Mouse (Mus musculus) bone marrow, adult 2 months (tissue): ENCODE data around the gene Gm13889. TPM values are rescaled to one million over a fixed set of nuclear protein-coding genes. Genes with fewer than 3 reads are reported as not detected.

Source experiments
- H3K27ac ChIP-seq: fragments of 200-500 bp; 2 replicates; pipeline ENCODE4 v1.5.1; 2012; ENCODE audit warnings: low read depth, mild to moderate bottlenecking, control low read depth, inconsistent platforms, low read length; ENCODE audit not compliant: control insufficient read depth, poor library complexity, insufficient read depth
- H3K4me1 ChIP-seq: fragments of 200-500 bp; 2 replicates; pipeline ENCODE4 v1.6.1; 2011; ENCODE audit warnings: low read length; ENCODE audit not compliant: control insufficient read depth, insufficient read depth
- H3K4me3 ChIP-seq: fragments of 200-500 bp; replicated peaks from 2 replicates; pipeline ENCODE3; 2011; ENCODE audit warnings: mild to moderate bottlenecking, low read depth, low read length, control low read depth; ENCODE audit not compliant: control insufficient read depth
- CTCF ChIP-seq: fragments of 200-500 bp; IDR thresholded peaks from 2 replicates; pipeline ENCODE4 v1.5.1; 2011; ENCODE audit warnings: low read length, control low read depth; ENCODE audit not compliant: control insufficient read depth, insufficient read depth
- POLR2A ChIP-seq: fragments of 200-500 bp; IDR thresholded peaks from 2 replicates; pipeline ENCODE4 v1.6.1; 2011; ENCODE audit warnings: low read depth, mild to moderate bottlenecking, control low read depth, low read length, borderline replicate concordance; ENCODE audit not compliant: control insufficient read depth
- WGBS: fragments of 180-500 bp; shearing (Covaris S2); methylation state at CpG from one replicate; pipeline ENCODE4 v1.1.7; 2018; 5-methylcytosine and 5-hydroxymethylcytosine counted together
- polyA plus RNA-seq: library from polyadenylated mRNA; stranded (reverse); fragments of >200 nt; gene quantifications from 2 replicates; pipeline ENCODE4 v1.2.4, GENCODE M21; 2011; ENCODE audit warnings: low replicate concordance; ENCODE audit not compliant: missing spikeins, insufficient read depth, insufficient read length

Gene Gm13889
- polyA plus RNA-seq, 1 experiment, result 1.6 TPM

- no peaks in the 10 kb centered on the region for H3K4me1 ChIP-seq
- WGBS, result 73% methylated on average over 7 of the region's 7 CpGs
- H3K27ac ChIP-seq, result no peak overlapping the region
- no peak for TF ChIP-seq POLR2A
- H3K4me3 ChIP-seq, result no peak overlapping the region
Measured at GRCm38 (mm10) chr2:93964494-93965160, 7.6 kb upstream of the Gm13889 start.

- no peak overlapping the region for H3K27ac ChIP-seq
- H3K4me1 ChIP-seq, result no peaks in the 10 kb centered on the region
- 74% methylated on average over 1 of the region's 1 CpGs for WGBS
- H3K4me3 ChIP-seq, result no peak overlapping the region
- no peak for TF ChIP-seq POLR2A
- no peak for TF ChIP-seq CTCF
Measured at GRCm38 (mm10) chr2:93963802-93964201, 6.8 kb upstream of the Gm13889 start.

- TF ChIP-seq POLR2A, result no peak
- TF ChIP-seq CTCF, result no peak
- Histone ChIP-seq H3K4me1 (no peaks in the 10 kb centered on the region), H3K4me3 (no peak overlapping the region), H3K27ac (no peak overlapping the region)
- WGBS, result 67% methylated on average over 8 of the region's 8 CpGs
Measured at GRCm38 (mm10) chr2:93961716-93962115, 4.7 kb upstream of the Gm13889 start.

GRCm38 (mm10) chr2:93959346-93959745 is 2.3 kb upstream of the Gm13889 start:
- Histone ChIP-seq H3K4me3 (no peak overlapping the region), H3K4me1 (no peaks in the 10 kb centered on the region), H3K27ac (no peak overlapping the region)
- WGBS, result 74% methylated on average over 8 of the region's 8 CpGs
- TF ChIP-seq POLR2A (no peak), CTCF (no peak)

- 63% methylated on average over 3 of the region's 3 CpGs for WGBS
- H3K4me1 ChIP-seq, result no peaks in the 10 kb centered on the region
- H3K27ac ChIP-seq, result no peak overlapping the region
- no peak overlapping the region for H3K4me3 ChIP-seq
- no peak for TF ChIP-seq POLR2A
- TF ChIP-seq CTCF, result no peak
Measured at GRCm38 (mm10) chr2:93958216-93958615, 1.2 kb upstream of the Gm13889 start.

GRCm38 (mm10) chr2:93957785-93958175 is 779 bp upstream of the Gm13889 start:
- H3K4me1 ChIP-seq, result no peaks in the 10 kb centered on the region
- TF ChIP-seq POLR2A, result no peak
- no peak for TF ChIP-seq CTCF
- WGBS, result 76% methylated on average over 8 of the region's 8 CpGs
- H3K4me3 ChIP-seq, result no peak overlapping the region
- no peak overlapping the region for H3K27ac ChIP-seq

GRCm38 (mm10) chr2:93956331-93956801 is 635 bp downstream of the Gm13889 start:
- WGBS, result 1% methylated on average over 44 of the region's 44 CpGs
- no peak for TF ChIP-seq CTCF
- TF ChIP-seq POLR2A, result no peak
- H3K4me3 ChIP-seq, result no peak overlapping the region
- no peak overlapping the region for H3K27ac ChIP-seq
- H3K4me1 ChIP-seq, result no peaks in the 10 kb centered on the region

- under 1% methylated on average over 31 of the region's 31 CpGs for WGBS
- H3K4me3 ChIP-seq, result no peak overlapping the region
- no peak for TF ChIP-seq POLR2A
- no peak for TF ChIP-seq CTCF
- no peak overlapping the region for H3K27ac ChIP-seq
- no peaks in the 10 kb centered on the region for H3K4me1 ChIP-seq
Measured at GRCm38 (mm10) chr2:93955886-93956285, 1.1 kb downstream of the Gm13889 start.
